Mouse (Mus musculus): ENCODE measurements around the gene Olfr1369-ps1.
"Not testable (repeated sequence)": the region's sequence is repeated elsewhere in the genome, so short reads cannot be mapped to it uniquely, and the experiment has no call there.

Gene Olfr1369-ps1

DNA sequence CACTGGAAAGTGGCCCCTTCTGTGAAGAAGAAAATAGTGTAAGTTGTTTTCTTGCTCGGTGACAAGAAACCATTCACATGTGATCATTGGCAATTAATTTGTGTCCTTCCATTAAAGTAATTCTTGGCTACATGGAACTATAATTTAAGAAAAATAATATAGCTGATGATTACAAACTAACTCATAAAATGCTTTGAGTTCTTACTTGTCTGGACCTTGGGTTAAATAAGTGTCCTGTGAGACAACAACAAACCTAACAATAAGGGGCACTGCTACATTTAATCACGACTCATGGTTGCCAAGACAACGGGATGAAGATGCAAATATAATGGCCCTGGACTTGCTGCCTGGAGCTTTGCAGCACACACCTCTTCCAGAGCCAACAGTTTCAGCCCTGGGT is at the start of gene Olfr1369-ps1:
Olfr1369-ps1 (plus strand) TSS at position 301 of the 400 bp plus-strand sequence.
- DNase-seq (ENCODE audit: low spot score) = not testable (repeated sequence)

DNA sequence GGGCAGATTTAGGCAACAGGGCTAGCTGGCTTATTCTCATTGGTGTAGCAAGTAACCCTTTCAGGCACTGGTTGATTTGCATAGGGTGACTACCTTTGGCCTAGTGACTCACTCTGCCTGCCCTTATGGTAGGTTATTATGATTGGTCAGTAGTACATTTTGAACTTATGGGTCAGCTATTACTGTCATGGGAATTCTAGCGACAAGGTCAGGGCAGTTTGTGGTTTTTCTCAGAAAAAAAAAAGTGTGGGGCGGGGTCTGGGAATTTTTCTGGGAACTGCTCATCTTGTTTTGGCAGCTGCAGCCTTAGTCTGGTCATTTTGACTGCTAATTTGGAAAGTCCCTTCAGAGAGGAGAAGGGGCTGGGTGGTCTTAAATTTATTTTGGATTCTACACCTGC is 45.3 kb upstream of the Olfr1369-ps1 start:
- no peak for DNase-seq (ENCODE audit: low spot score)

DNA sequence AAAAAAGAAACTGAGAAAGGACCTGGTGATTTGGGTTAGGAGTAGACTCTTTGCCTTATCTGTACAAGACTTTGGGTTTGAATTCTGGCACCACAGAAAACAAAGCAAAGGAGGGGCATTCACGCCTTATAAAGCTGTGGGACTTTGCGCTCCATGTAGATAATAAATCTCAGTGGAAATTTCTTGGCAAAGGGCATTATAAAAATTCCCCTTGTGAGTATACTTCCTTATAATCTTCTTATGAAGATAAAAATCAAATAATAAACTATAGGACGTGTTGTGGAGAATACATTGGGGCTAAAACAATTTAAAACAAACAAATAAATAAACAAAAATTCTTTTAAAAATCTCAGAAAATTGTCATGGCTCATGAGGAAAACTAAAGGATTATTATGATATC is 36.4 kb upstream of the Olfr1369-ps1 start, which contains the start of gene Olfr1370:
Olfr1370 (minus strand) TSS at position 101 of the 400 bp plus-strand sequence.
- DNase-seq (ENCODE audit: low spot score) = no peak

DNA sequence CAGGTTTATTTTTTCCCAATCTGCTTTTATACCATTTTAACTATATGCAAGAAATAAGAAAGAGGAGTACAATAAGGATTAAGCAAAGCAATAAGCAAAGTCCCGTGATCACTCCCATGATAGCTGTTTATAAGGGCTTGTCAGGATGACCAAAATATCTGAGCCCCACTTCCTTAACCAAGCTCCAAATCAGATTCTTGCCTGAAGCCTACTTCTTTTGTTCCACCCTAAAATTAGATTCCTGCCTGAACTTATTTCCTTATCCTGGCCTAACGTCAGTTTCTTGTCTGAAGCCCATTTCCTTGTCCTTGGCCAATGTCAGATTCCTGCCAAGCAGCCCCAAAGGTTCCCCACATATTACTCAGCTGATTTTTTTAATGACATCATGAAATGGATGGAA is 28.6 kb upstream of the Olfr1369-ps1 start:
- DNase-seq (ENCODE audit: low spot score) = no peak

DNA sequence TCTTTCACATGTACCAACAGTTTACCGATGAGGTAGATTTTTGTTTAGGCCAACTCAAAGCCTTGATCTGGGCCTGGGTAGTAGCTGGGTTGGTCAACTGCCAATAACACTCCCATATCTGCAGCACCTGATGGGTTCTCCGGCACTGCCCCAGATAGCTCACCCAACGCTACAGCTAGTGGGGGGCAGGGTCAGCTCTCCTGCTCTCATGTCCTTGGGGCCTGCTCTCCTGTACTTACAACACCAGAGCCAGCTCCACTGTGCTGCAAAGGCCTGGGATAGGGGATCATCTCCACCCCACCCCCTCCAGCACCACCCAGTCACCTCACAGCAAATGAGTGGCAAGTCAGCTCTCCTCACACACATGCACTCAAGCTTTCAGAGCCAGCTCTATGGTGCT is 1.5 kb upstream of the Olfr1369-ps1 start:
- no peak for DNase-seq (ENCODE audit: low spot score)

DNA sequence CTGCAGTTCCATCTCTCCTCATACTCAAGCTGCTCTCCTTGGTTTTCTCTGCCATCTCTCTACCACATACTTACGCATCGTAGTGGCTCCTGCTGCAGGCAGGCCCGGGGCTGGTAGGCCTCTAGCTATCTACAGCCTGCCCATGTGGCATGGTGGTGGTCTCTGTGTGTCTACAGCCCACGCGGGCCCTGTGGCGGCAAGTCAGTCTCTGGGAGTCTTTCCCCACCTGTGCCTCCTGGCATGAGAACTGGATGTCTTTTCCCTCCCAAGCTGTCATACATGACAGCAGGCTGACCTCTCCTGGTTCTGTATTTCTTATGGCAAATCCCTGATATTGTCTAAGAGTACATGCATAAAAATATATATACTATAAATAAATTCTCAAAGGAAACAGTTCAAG is 842 bp upstream of the Olfr1369-ps1 start:
- no peak for DNase-seq (ENCODE audit: low spot score)

DNA sequence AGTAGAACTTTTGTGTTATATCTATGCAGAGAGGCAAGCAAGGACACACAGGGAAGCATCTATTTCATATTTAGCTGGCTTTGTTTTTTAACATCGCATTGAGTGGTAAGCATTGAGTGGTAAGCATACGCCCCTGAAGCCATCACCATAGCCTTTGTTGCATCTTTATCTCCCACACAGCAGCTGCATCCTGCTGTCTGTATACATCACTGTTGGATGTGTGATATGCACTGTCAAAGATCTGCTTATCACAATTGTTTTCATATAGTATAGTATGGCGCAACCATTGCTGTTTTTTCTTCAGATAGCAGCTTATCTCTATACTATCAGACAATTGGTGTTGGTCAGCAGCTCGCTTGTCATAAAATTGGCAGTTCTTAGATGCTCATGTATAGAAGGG is 2.8 kb downstream of the Olfr1369-ps1 start:
- DNase-seq (ENCODE audit: low spot score) = no peak

DNA sequence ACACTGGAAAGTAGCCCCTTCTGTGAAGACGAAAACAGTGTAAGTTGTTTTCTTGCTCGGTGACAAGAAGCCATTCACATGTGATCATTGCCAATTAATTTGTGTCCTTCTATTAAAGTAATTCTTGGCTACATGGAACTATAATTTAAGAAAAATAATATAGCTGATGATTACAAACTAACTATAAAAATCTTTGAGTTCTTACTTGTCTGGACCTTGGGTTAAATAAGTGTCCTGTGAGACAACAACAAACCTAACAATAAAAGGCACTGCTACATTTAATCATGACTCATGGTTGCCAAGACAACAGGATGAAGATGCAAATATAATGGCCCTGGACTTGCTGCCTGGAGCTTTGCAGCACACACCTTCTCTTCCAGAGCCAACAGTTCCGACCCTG is 18.1 kb downstream of the Olfr1369-ps1 start, which contains the start of gene Olfr263:
Olfr263 (plus strand) TSS at position 301 of the 400 bp plus-strand sequence.
- DNase-seq (ENCODE audit: low spot score) = not testable (repeated sequence)

DNA sequence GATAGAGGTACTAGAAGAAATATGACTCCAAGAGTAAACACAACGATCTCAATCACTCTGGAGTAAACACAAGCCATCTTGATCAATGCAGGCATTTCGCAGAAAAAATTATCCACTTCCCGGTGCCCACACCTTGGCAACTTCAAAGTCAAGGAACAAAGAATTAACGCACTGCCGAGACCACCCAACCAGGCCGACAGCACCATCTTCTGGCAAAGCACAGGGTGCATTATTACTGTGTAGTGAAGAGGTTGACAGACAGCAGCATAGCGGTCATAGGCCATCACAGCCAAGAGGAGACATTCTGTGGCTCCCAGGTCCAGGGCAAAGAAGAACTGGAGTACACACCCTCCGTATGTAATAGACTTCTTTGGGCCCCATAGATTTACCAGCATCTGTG is 31.1 kb downstream of the Olfr1369-ps1 start:
- DNase-seq (ENCODE audit: low spot score) = no peak

DNA sequence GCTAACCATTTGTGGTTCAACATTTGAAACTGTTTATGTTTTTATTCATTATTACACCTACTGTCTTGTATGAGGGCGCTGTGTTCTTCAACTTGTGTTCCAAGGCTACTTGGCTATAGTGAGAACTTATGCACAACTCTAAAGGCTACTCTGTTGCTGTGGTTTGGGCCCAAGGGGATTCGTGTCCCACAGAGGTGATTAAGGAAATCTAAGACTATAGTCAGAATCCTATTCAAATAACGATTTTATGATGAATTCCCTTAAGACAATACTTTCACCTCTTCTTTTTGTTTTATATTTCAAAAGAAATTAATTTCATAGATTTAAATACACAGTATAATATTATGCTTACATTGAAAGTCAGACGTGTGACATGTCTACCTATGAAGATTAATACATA is 34.5 kb downstream of the Olfr1369-ps1 start, which contains the start of gene Olfr1368:
Olfr1368 (minus strand) TSS at position 101 of the 400 bp plus-strand sequence.
- no peak for DNase-seq (ENCODE audit: low spot score)

DNA sequence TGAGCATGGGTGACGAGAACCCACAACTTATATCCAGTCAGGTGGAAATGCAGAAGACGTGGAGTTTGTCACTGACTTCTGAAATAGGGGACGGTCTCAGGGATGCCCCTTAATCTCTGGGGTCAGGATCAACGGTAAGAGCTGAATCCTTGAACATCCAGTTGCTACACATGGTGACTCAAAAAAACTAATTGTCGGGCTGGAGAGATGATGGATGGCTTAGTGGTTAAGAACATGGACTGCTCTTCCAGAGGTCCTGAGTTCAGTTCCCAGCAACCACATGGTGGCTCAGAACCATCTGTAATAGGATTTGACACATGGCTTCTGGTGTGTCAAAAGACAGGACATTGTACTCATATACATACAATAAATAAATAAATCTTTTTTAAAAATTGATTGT is 44.6 kb downstream of the Olfr1369-ps1 start:
- DNase-seq (ENCODE audit: low spot score) = no peak

DNA sequence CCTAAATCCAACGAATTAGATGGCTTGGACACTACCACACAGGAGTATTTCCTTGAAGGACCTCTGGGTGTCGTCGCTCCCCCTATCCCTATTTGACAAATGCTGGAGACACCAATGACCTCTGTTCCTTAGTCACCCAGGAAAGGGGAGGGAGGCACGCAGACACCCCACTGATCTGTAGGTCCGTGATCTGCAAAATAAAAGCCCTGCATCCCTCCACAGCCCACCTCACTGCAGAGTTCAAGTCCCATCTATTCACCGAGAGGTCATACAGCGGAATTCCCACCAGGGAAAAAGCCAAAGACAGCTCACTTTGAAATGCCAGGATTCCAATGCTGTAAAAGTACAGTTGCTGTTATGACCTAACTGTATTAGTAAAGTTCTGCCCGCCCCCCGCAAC is 46.8 kb downstream of the Olfr1369-ps1 start:
- no peak for DNase-seq (ENCODE audit: low spot score)

DNA sequence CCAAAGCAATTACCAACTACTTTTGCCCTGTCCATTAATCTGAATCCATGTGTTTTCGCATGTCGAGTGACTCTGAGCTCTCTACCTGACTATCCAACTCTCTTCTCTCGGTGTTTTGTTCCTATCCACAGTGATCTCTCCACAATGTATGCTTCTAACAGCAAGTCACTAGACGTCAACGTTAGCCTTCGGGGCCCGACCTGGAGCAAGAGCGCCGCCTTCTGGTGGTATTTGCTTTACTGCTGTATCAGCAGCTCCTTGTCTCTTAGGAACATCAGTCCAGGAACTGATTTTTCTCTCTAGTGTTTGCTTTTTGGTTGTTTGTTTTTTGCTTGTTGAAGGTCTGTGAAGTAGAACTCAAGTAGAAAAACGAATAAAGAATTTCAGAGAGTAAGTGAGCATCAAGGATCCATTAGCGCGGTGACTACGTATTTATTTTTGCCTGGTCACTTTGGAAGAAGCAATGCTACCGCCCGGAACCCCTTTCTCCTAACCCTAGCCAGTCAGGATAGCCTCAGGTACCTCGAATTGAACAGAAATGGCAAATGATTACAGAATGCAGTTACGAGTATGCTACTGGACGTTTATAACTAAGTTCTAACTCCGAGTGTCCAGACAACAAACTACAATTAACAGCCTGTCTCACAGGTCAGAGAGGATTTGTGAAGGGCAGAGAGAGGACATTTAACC is 47.6 kb downstream of the Olfr1369-ps1 start:
- DNase-seq (ENCODE audit: low spot score) = peak; percentile 76

DNA sequence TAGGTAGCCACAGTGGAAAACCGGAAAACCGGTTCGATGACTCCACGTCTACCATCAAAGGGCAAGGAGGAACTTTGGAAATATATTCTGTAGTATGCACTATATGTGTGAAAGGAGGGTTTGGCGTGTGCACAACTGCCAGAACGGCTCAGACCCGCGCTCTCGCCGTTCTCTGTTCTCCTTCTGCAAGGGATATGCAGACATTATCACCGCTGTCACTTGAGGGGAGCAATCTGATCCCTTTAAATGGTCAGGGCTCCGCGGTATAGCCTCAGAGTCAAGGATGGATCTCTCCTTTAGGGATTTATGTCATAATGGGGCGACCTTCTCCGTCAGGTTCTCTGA is 48.2 kb downstream of the Olfr1369-ps1 start:
- no peak for DNase-seq (ENCODE audit: low spot score)

DNA sequence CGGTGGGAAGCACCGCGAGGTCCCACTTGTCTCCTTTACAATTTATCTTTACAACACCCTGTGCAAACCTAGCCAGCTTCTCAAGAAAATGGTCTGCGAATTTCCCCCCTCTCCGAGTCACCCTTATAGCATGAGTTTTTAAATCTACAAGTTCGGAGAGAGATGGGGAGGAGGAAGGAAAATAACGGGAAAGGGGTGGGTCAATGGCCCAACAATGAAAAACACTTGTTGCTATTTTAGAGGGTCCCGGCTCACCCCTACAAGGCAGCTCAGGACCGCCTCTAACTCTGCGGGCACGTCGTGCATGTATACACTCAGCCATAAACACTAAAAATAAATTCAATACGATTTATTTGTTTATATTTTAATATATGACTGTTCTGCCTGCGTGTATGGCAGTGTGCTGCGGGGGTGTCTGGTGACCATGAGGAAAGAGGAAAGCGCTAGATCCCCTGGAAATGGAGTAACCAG is 48.8 kb downstream of the Olfr1369-ps1 start:
- DNase-seq (ENCODE audit: low spot score) = no peak

DNA sequence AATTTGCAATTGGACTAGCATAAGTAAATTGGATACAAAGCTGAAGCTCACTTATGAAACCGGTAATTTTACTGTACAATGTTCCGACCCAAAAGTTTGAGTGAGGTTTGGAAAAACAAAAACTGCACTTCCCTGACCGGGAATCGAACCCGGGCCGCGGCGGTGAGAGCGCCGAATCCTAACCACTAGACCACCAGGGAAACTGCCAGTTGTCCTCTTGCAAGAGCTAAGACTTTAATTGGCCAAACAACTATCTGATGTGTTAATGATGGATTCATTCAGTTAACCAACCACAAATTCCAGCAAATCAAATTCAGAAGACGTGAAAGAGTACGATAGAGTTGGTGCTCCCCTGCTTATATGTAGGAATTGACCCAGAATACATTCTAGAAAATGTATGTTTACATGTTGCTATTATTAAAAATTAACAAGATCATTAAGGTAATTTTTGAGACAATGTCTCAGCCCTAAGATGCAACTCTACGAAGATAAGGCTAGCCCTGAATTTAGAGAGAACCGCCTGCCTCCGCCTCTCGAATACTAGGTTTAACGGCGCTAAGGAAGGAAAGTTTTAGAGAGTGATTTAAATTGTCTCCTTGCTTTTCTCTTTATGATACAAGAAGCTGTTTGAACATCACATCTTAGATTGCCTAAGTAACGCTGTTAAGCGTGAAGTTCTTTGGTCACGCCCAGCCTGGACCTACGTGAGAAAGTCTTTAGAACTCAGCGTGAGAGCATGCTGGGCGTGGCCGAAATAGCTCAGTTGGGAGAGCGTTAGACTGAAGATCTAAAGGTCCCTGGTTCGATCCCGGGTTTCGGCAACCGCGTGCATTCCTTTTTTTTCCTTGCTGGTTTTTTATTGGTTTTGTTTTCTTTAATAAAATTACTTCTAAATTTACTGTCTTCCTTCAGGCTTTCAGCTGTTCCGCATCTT is 49.6 kb downstream of the Olfr1369-ps1 start:
- DNase-seq (ENCODE audit: low spot score) = peak; percentile 80

DNA sequence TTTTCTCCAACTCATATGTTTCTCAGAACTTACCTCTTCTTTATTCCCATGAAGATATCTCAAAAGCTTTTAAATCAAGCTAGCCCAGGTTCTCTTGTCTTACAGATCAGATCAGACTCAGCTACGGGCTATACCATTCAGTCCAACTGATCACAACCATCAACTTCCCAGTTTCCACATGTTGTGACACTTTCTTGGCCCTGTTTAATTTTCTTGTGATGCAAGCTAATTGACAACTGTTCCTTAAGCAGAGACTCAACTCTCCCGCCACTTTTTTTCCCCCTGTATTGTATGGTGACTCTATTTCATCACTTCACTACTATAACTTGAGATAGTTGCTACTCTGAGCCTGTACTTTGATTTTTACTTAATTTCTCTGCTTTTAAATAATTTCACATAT is 50.3 kb downstream of the Olfr1369-ps1 start:
- no peak for DNase-seq (ENCODE audit: low spot score)

DNA sequence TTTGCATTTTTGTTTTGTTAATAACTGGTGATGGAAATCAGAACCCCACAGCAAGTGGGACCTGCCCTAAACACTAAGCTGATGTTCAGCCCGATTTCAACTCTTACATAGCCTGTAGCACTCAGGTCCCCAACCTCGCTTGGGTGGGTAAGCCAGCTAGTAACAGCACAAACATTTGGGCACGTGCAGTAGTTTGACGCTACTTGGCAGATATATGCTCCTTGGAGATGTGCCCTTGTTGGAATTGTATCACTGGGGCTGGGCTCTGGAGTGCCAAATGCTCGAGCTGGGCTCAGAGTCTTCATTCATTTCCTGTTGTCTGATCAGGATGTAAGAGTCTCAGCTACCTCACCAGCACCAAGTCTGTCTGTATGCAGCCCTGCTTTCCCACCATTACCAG is 51.3 kb downstream of the Olfr1369-ps1 start:
- no peak for DNase-seq (ENCODE audit: low spot score)

DNA sequence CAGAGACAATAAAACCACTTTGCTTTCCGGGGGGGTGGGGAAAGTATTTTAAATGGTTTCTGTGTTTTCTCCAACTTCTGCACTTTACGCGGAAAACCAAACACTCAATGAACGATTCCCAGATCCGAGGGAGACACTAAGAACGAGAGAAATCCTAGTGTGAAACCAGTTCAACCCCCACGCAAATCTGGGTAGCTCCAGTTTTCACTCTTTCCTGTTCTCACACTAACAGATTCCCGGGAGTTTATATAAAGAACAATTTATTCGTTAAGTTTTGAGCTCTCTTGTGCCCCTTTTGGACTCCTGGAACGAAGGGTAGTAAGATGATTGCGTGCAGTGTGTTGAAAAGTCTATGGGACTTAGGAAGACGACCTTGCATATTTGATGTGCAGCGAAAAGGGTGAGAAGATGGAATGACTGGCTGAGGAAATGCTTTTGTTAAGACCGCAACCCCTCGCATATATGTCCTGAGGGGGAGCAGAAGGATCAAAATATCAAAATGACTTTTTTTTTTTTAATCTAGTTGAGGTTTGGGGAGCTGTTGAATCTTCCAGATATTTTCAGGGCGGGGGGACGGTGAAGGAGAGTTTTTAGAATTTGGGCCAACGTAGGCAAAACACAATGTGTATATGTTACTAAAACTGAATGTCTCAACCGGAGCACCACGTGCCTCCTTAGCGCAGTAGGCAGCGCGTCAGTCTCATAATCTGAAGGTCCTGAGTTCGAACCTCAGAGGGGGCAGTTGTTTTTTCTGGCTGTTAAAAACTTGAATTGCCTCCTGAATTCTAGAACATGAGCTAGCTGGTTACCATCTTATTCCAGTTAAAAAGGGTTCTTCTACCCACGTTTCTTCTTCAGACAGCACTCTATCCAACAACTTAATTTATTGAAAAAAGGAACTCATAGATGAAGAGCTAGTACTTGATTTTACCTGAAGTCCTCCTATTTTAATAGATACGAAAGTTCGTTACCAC is 55.9 kb downstream of the Olfr1369-ps1 start:
- DNase-seq (ENCODE audit: low spot score) = peak; percentile 60

DNA sequence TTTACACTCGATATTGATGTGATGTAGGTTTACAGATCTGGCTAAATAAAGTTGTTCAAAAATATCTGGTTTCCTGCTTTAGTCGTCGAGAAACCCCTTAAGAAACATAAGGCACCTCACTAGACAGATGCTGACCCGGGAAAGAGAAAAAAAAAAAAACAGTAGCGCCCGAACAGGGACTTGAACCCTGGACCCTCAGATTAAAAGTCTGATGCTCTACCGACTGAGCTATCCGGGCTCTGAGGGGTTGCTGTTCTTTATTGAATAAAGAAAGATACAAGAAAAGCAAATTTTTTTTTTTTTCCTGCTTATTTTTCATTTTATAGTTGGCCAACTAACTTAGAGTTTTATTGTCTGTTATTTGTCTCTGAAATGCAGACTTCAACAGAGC is 56.6 kb downstream of the Olfr1369-ps1 start:
- DNase-seq (ENCODE audit: low spot score) = no peak

DNA sequence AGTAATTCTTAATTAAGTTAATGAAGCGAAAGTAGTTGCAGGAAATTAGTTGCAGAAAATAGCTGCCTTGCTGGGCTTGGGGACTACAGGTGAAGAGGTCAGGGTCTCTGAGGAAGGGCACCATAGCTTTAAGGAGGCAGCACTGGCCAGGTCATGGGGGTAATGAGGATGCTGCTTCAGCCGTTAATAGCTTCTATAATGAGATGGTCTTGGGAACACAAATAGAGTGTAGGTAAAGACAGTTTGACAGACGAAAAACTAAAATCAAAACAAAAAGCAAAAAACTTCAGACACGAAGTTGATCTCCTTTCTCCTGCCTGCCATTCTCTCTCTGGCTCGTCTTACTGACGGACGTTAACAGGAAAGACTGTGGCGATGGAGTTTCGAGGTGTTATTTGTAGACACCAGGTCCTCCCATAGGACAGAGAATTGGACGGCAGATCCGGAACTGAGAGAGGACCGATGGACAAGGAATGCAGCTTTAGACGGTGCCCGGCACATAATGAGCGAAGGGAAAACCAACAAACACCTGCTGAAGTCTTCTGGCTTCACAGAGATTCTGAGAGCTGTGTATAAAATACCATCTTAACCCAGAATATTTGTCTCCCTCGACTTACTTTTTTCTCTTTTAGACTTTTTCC is 57.2 kb downstream of the Olfr1369-ps1 start:
- no peak for DNase-seq (ENCODE audit: low spot score)

Data from testis, postnatal 14 days (tissue).